Mouse (Mus musculus): Measurements from ENCODE around the gene S100a3. TPM values are rescaled to one million over a fixed set of nuclear protein-coding genes. Genes with fewer than 3 reads are reported as not detected.

S100a3 gene
- polyA plus RNA-seq, 1 experiment = not detected

GRCm38 (mm10) chr3:90612728-90613291 lies 52.4 kb downstream of the S100a3 start, which contains the start of gene S100a6:
Gene S100a6 (plus strand): TSS chr3:90612882.
- Histone ChIP-seq H3K4me3 (ENCODE audit: insufficient read depth, low read depth, low read length) (0 out of 2 replicates have a peak within 1 kb of the TSS, but pooled peaks have one; percentile 14), H3K27ac (ENCODE audit: insufficient read depth, low read depth, low read length) (no peak within 1 kb of the TSS), H3K4me1 (ENCODE audit: control insufficient read depth, insufficient read depth, low read length) (peaks cover 13% of the 10 kb centered on the region)
- WGBS = 7% methylated on average over 23 of the region's 23 CpGs
- TF ChIP-seq CTCF (IDR thresholded peaks at IDR 0.05; ENCODE audit: insufficient read depth, low read depth, low read length) (no peak), POLR2A (IDR thresholded peaks at IDR 0.05; ENCODE audit: insufficient read depth, low read depth, low read length) (no peak)

GRCm38 (mm10) chr3:90613461-90614147 lies 53.2 kb downstream of the S100a3 start:
- Histone ChIP-seq H3K4me3 (ENCODE audit: insufficient read depth, low read depth, low read length) (no peak overlapping the region), H3K27ac (ENCODE audit: insufficient read depth, low read depth, low read length) (no peak overlapping the region), H3K4me1 (ENCODE audit: control insufficient read depth, insufficient read depth, low read length) (peaks cover 13% of the 10 kb centered on the region)
- TF ChIP-seq CTCF (IDR thresholded peaks at IDR 0.05; ENCODE audit: insufficient read depth, low read depth, low read length) (no peak), POLR2A (IDR thresholded peaks at IDR 0.05; ENCODE audit: insufficient read depth, low read depth, low read length) (no peak)
- 76% methylated on average over 7 of the region's 7 CpGs for WGBS

GRCm38 (mm10) chr3:90614148-90614530 lies 53.8 kb downstream of the S100a3 start:
- 93% methylated on average over 6 of the region's 6 CpGs for WGBS
- no peak overlapping the region for H3K4me3 ChIP-seq (ENCODE audit: insufficient read depth, low read depth, low read length)
- TF ChIP-seq CTCF (IDR thresholded peaks at IDR 0.05; ENCODE audit: insufficient read depth, low read depth, low read length) = no peak
- no peak for TF ChIP-seq POLR2A (IDR thresholded peaks at IDR 0.05; ENCODE audit: insufficient read depth, low read depth, low read length)
- H3K4me1 ChIP-seq (ENCODE audit: control insufficient read depth, insufficient read depth, low read length) = peaks cover 13% of the 10 kb centered on the region
- no peak overlapping the region for H3K27ac ChIP-seq (ENCODE audit: insufficient read depth, low read depth, low read length)

- 83% methylated on average over 11 of the region's 11 CpGs for WGBS
- TF ChIP-seq POLR2A (IDR thresholded peaks at IDR 0.05; ENCODE audit: insufficient read depth, low read depth, low read length) (no peak), CTCF (IDR thresholded peaks at IDR 0.05; ENCODE audit: insufficient read depth, low read depth, low read length) (no peak)
- H3K4me1 ChIP-seq (ENCODE audit: control insufficient read depth, insufficient read depth, low read length) = peaks cover 13% of the 10 kb centered on the region
- no peak overlapping the region for H3K4me3 ChIP-seq (ENCODE audit: insufficient read depth, low read depth, low read length)
- H3K27ac ChIP-seq (ENCODE audit: insufficient read depth, low read depth, low read length) = no peak overlapping the region
Measured at GRCm38 (mm10) chr3:90614611-90615251, 54.4 kb downstream of the S100a3 start.

- TF ChIP-seq CTCF (IDR thresholded peaks at IDR 0.05; ENCODE audit: insufficient read depth, low read depth, low read length) = 0 out of 2 replicates have a peak, but pooled peaks have one; percentile 20
- no peak for TF ChIP-seq POLR2A (IDR thresholded peaks at IDR 0.05; ENCODE audit: insufficient read depth, low read depth, low read length)
- peaks cover 13% of the 10 kb centered on the region for H3K4me1 ChIP-seq (ENCODE audit: control insufficient read depth, insufficient read depth, low read length)
- H3K4me3 ChIP-seq (ENCODE audit: insufficient read depth, low read depth, low read length) = no peak overlapping the region
- no peak overlapping the region for H3K27ac ChIP-seq (ENCODE audit: insufficient read depth, low read depth, low read length)
- WGBS = 7% methylated on average over 7 of the region's 7 CpGs
Measured at GRCm38 (mm10) chr3:90615415-90615814, 55.0 kb downstream of the S100a3 start.

GRCm38 (mm10) chr3:90615911-90616310 lies 55.5 kb downstream of the S100a3 start:
- H3K4me3 ChIP-seq (ENCODE audit: insufficient read depth, low read depth, low read length) = no peak overlapping the region
- no peak overlapping the region for H3K27ac ChIP-seq (ENCODE audit: insufficient read depth, low read depth, low read length)
- H3K4me1 ChIP-seq (ENCODE audit: control insufficient read depth, insufficient read depth, low read length) = peaks cover 13% of the 10 kb centered on the region
- WGBS = 69% methylated on average over 1 of the region's 1 CpGs
- TF ChIP-seq POLR2A (IDR thresholded peaks at IDR 0.05; ENCODE audit: insufficient read depth, low read depth, low read length) = no peak
- TF ChIP-seq CTCF (IDR thresholded peaks at IDR 0.05; ENCODE audit: insufficient read depth, low read depth, low read length) = no peak

GRCm38 (mm10) chr3:90617586-90617985 lies 57.2 kb downstream of the S100a3 start:
- no peak overlapping the region for H3K27ac ChIP-seq (ENCODE audit: insufficient read depth, low read depth, low read length)
- 27% methylated on average over 1 of the region's 1 CpGs for WGBS
- no peak for TF ChIP-seq CTCF (IDR thresholded peaks at IDR 0.05; ENCODE audit: insufficient read depth, low read depth, low read length)
- TF ChIP-seq POLR2A (IDR thresholded peaks at IDR 0.05; ENCODE audit: insufficient read depth, low read depth, low read length) = no peak
- peaks cover 13% of the 10 kb centered on the region for H3K4me1 ChIP-seq (ENCODE audit: control insufficient read depth, insufficient read depth, low read length)
- no peak overlapping the region for H3K4me3 ChIP-seq (ENCODE audit: insufficient read depth, low read depth, low read length)

- no peak for TF ChIP-seq CTCF (IDR thresholded peaks at IDR 0.05; ENCODE audit: insufficient read depth, low read depth, low read length)
- Histone ChIP-seq H3K4me3 (ENCODE audit: insufficient read depth, low read depth, low read length) (no peak overlapping the region), H3K27ac (ENCODE audit: insufficient read depth, low read depth, low read length) (no peak overlapping the region), H3K4me1 (ENCODE audit: control insufficient read depth, insufficient read depth, low read length) (peaks cover 10% of the 10 kb centered on the region)
- 65% methylated on average over 7 of the region's 7 CpGs for WGBS
Measured at GRCm38 (mm10) chr3:90621552-90621951, 61.2 kb downstream of the S100a3 start.

GRCm38 (mm10) chr3:90623435-90624071 lies 63.2 kb downstream of the S100a3 start:
- WGBS = 18% methylated on average over 2 of the region's 2 CpGs
- peaks cover 10% of the 10 kb centered on the region for H3K4me1 ChIP-seq (ENCODE audit: control insufficient read depth, insufficient read depth, low read length)
- no peak overlapping the region for H3K27ac ChIP-seq (ENCODE audit: insufficient read depth, low read depth, low read length)
- TF ChIP-seq POLR2A (IDR thresholded peaks at IDR 0.05; ENCODE audit: insufficient read depth, low read depth, low read length) (no peak), CTCF (IDR thresholded peaks at IDR 0.05; ENCODE audit: insufficient read depth, low read depth, low read length) (no peak)
- no peak overlapping the region for H3K4me3 ChIP-seq (ENCODE audit: insufficient read depth, low read depth, low read length)
